Mouse (Mus musculus) cerebellum, adult 2 months (tissue): ENCODE measurements around the gene Btbd3. TPM values are rescaled to one million over a fixed set of nuclear protein-coding genes. Genes with fewer than 3 reads are reported as not detected.

Experiments
- DNase-seq, 2 experiments: peaks; one replicate each; pipeline ENCODE4 v3.0.0; 2021
- H3K27ac ChIP-seq: fragments of 200-500 bp; 2 replicates; pipeline ENCODE4 v1.5.1; 2012; ENCODE audit warnings: low read length, control low read depth, inconsistent platforms; ENCODE audit not compliant: insufficient read depth
- H3K27me3 ChIP-seq: fragments of 200-500 bp; 2 replicates; pipeline ENCODE4 v1.6.1; 2012; ENCODE audit warnings: inconsistent platforms, mild to moderate bottlenecking, low read length, moderate library complexity; ENCODE audit not compliant: control insufficient read depth, insufficient read depth
- H3K4me1 ChIP-seq: fragments of 200-500 bp; 2 replicates; pipeline ENCODE4 v1.6.1; 2011; ENCODE audit warnings: low read length; ENCODE audit not compliant: control insufficient read depth, insufficient read depth
- H3K4me3 ChIP-seq: fragments of 200-500 bp; replicated peaks from 2 replicates; pipeline ENCODE3; 2011; ENCODE audit warnings: mild to moderate bottlenecking, low read depth, low read length, control low read depth; ENCODE audit not compliant: insufficient read depth
- CTCF ChIP-seq: fragments of 200-500 bp; IDR thresholded peaks from 2 replicates; pipeline ENCODE4 v1.5.1; 2011; ENCODE audit warnings: low read depth, mild to moderate bottlenecking, control low read depth, low read length, moderate library complexity, borderline replicate concordance; ENCODE audit not compliant: insufficient read depth
- POLR2A ChIP-seq: fragments of 200-500 bp; IDR thresholded peaks from 2 replicates; pipeline ENCODE4 v1.6.1; 2011; ENCODE audit warnings: low read length, control low read depth, borderline replicate concordance; ENCODE audit not compliant: insufficient read depth
- WGBS: fragments of 180-500 bp; shearing (Covaris S2); methylation state at CpG from one replicate; pipeline ENCODE4 v1.1.7; 2018; 5-methylcytosine and 5-hydroxymethylcytosine counted together
- polyA plus RNA-seq: library from polyadenylated mRNA; depleted of rRNA; stranded (reverse); fragments of >200 nt; gene quantifications from 2 replicates; pipeline ENCODE4 v1.2.3, GENCODE M21; 2012

Btbd3 gene
- polyA plus RNA-seq, 1 experiment, result 183 TPM

DNA sequence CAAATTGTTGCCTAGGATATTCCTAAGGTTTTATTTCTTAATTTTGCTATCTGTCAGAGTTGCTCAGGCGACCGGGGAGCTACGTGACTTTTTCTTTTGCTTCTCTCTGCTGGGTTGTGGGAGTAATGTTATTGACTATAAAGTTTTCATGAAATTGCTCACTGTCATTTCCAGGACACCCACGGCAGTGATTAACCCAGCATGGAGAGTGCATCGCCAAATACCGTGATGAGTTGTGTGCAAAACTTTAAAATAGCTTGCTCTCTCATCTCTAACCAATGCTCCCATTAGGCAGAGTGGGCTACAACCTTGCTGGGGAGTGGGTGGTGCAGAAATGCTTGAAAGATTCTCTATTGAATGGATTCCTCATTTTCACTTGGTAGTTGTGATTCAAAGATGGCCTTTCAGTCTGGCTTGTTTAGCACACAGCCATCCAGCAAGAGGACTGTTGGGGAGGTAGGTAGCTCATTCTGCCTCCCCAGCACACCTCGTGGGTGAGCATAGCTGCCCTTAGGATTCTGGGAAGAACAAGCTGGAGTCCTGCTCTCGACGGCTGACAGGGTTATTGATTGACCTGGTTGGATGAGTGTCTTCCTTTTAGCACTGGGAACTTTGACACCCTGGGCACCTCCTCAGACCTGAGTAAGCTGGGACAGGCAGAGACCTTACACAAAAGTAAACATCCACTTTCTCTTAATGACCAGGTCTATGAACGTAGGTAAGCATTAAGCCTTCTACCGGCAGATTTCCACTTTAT, 298.9 kb downstream of the Btbd3 start:
- no peaks in the 10 kb centered on the region; the same call in 1 of the 2 replicates for H3K4me1 ChIP-seq
- TF ChIP-seq CTCF (no peak), POLR2A (no peak)
- 91% methylated on average over 11 of the region's 11 CpGs for WGBS
- no peak overlapping the region for H3K4me3 ChIP-seq
- H3K27ac ChIP-seq, result no peak overlapping the region
- DNase-seq, result no peak
- no peaks in the 10 kb centered on the region for H3K27me3 ChIP-seq

DNA sequence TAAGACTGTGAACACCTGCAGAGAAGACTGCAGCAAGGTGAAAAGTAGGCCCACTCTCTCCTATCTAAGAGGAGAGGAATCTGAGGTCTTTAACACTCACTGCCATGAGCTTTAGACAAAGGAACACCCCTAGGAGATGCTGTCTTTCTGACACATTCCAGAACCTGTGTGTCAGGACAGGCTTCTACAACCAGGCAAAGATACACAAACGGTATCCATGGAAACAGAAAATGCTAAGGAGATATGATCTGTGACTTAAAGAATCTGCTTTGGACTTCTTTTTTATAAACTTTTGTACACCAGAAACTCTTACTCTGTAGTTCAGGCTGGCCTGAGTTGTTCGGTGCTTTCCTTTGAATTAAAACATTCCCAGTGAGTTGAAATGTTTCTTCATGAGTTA, 329.6 kb downstream of the Btbd3 start:
- TF ChIP-seq CTCF, result no peak
- DNase-seq, result no peak
- no peak overlapping the region for H3K27ac ChIP-seq
- no peaks in the 10 kb centered on the region for H3K27me3 ChIP-seq
- WGBS, result 98% methylated on average over 2 of the region's 2 CpGs
- peaks cover 9% of the 10 kb centered on the region; the same call in 1 of the 2 replicates for H3K4me1 ChIP-seq
- no peak overlapping the region for H3K4me3 ChIP-seq

DNA sequence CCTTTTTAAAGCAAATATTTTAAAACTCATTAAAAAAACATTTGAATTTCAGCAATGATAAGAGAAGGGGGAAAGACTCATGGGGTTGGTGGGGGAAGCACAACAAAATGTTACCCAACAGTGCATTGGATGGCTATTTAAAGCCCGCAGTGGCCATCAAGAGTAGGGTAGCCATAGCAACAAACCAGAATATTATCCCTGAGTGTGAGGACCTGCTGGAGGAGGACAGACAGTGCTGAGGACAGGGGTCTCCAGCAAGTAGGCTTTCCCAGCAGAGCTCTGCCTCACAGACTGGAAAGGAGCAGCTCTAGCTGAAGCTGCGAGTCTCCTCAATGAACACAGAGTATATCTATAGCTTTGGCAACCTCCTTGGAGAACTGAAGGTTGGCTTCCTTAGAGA, 331.0 kb downstream of the Btbd3 start:
- no peak overlapping the region for H3K27ac ChIP-seq
- TF ChIP-seq CTCF, result no peak
- 94% methylated on average over 2 of the region's 2 CpGs for WGBS
- no peaks in the 10 kb centered on the region for H3K27me3 ChIP-seq
- H3K4me1 ChIP-seq, result peaks cover 9% of the 10 kb centered on the region; the same call in 1 of the 2 replicates
- no peak overlapping the region for H3K4me3 ChIP-seq
- DNase-seq, result no peak

DNA sequence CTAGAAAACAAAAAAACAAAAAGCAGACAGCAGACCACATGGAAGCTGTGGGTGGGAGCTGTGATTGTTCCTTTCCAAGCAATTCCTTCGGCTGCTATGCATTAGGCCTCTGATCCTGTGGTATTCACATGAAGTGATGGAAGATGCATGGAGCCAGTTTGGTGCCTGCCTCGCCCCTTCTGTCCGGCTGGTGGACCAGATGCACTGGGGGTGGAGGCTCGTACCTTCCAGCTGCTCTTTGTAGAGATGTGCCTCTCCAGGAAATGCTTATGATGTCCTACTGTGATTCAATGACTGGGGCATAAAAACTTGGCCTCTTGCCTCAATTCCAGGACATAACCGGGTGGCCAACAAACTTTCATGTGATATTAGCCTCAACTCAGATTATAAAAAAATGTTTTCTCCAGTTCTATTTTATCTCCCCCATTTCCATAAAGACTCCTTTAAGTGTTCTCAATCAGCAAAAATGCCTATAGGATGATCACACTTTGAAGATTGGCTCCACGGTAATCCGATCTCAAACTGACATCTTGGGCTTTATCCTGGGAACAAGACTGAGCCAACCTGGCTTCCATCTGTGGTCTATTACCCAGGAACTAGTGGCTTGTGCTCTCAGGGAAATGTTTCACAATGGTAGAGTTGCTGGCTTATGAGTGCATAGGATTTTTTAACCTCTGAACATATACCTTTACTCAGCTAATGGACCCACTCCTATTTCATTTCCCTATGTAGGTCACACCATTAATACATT, 331.6 kb downstream of the Btbd3 start:
- WGBS, result 61% methylated on average over 7 of the region's 7 CpGs
- Histone ChIP-seq H3K27ac (no peak overlapping the region), H3K4me1 (peaks cover 9% of the 10 kb centered on the region; the same call in 1 of the 2 replicates), H3K27me3 (no peaks in the 10 kb centered on the region), H3K4me3 (no peak overlapping the region)
- TF ChIP-seq CTCF, result no peak
- no peak for TF ChIP-seq POLR2A
- DNase-seq, result peak; percentile 27 to 47

DNA sequence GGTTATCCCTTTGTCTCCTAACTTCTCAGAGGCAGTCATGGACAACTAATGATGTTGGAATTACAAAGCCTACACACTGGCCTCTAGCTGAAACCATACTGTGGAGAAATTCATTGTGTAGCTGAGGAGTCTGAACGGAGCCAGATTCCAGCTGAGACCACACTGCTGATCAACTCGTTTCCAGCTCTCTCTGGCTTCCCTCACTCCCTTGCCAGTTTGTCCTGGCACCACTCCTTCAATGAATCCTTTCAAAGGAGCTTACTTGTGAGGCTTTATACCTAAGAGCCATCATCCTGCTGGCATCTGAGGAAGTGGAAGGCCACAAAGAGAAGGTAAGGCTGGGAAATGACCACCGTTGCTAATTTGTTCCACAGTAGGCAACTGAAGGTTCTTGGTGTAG, 332.7 kb downstream of the Btbd3 start:
- TF ChIP-seq POLR2A (no peak), CTCF (no peak)
- H3K4me1 ChIP-seq, result peaks cover 9% of the 10 kb centered on the region; the same call in 1 of the 2 replicates
- H3K4me3 ChIP-seq, result no peak overlapping the region
- H3K27me3 ChIP-seq, result no peaks in the 10 kb centered on the region
- no peak overlapping the region for H3K27ac ChIP-seq
- peak; percentile 68 to 88 for DNase-seq
- WGBS, result 1% methylated on average over 3 of the region's 3 CpGs

DNA sequence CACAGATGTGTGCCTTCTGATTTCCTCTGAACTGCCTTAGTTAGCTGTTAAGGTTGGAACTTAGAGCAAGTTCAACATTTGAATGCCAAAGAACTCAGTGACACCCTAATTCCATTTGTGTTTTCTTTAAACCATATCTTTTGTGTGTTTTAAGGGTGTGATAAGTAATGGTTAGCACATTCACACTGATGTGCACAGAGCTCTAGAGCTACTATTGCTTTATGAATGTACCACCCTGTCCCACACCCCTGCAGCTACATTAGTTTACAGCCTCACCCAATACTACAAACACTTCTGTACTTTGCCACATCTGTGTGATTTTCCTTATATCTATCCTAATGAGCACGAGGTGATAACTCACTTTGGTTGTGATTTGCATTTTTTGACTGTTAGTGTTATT, 333.9 kb downstream of the Btbd3 start:
- 94% methylated on average over 1 of the region's 1 CpGs for WGBS
- Histone ChIP-seq H3K4me1 (peaks cover 9% of the 10 kb centered on the region; the same call in 1 of the 2 replicates), H3K27me3 (no peaks in the 10 kb centered on the region), H3K27ac (no peak overlapping the region), H3K4me3 (no peak overlapping the region)
- TF ChIP-seq CTCF, result no peak
- TF ChIP-seq POLR2A, result no peak
- DNase-seq, result no peak

DNA sequence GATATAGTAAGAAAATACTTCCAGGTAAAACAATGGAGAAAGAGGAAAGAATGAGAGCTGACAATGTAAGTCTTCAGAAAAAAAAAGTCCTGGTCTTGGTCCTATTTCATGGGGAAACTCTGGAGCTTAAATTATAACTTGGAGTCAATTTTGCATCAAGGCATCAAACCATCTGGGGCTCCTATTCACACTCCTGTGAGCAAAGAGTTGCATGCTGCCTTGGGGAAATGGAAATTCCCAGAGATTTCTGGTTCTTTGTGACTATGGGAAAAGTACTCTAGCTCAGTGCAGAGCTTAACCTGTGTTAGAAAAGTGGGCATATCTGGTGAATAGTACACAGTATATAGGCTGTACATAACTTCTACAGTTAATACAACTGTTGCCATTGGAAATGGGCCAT, 356.0 kb downstream of the Btbd3 start:
- no peak for DNase-seq
- no peaks in the 10 kb centered on the region for H3K4me1 ChIP-seq

DNA sequence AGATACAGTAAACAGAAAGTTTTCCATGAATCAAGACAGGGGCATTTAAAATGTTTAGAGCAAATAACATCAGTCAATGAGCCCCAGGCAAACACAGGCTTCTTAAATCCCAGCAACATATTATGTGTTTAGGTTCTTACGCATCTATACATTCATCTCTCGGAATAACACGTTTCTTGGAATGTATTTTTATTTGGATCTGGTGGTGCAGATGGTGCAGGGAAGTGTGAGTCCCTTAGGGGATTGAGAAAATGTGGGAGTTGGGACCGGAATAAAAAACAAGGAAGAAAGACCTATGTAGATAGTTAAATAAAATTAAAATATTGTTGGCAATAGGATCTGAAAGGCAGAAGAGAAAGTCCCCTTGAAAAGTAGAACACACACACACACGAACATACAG, 361.1 kb downstream of the Btbd3 start:
- no peak for TF ChIP-seq POLR2A
- H3K4me1 ChIP-seq, result no peaks in the 10 kb centered on the region

More for the DNA sequence above, 356.0 kb downstream of the Btbd3 start:
- Histone ChIP-seq H3K4me3 (no peak overlapping the region), H3K27me3 (no peaks in the 10 kb centered on the region), H3K27ac (no peak overlapping the region)
- TF ChIP-seq POLR2A (no peak), CTCF (no peak)

More for the DNA sequence above, 361.1 kb downstream of the Btbd3 start:
- Histone ChIP-seq H3K27ac (no peak overlapping the region), H3K4me3 (no peak overlapping the region), H3K27me3 (no peaks in the 10 kb centered on the region)
- 78% methylated on average over 5 of the region's 5 CpGs for WGBS
- no peak for DNase-seq
